In the genomic region with DNA sequence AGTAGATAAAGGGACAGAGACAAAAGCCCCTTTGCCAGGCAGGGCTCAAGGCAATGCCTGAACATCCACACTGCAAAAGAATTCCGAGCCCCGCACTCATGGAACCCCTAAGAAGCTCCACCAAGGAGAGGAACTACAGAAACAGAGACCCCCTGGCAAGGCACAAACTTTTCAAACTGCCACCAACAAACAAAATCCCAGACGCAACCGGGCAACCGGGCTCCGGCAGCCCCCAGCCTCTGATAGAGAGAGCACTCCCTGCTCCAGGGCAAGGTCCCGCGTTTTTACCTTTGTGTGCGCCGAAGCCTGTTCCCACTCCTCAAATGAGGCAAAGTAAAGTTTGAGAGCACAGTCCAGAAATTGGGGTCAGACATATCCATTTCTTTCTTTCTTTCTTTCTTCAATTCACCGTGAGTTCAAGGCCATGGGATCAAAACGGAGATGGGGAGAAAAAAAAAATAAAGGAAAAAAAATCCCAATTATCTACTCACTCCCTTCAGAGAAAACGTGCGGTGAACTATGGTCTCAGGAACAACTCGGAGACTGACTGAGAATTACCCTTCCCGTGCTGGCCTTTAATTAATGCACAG, we compare ENCODE assay signal across 8 mouse cellular contexts.
DNase-seq lines count a peak whose midpoint lies in the region; ATAC-seq and TF ChIP-seq lines count a peak whose summit lies in the region.

No protein-coding gene starts in this region.

- peak overlapping the region; percentile 71 for H3K4me2 ChIP-seq in lung, postnatal 0 days (replicated peaks; ENCODE audit: low read depth, low read length)
- peak overlapping the region; percentile 67 for H3K4me2 ChIP-seq in embryonic facial prominence, embryonic 11.5 days (ENCODE audit: low read depth, low read length)
- H3K4me2 ChIP-seq in liver, embryonic 16.5 days (ENCODE audit: low read depth, low read length) = peak overlapping the region; percentile 67

- no peaks in the 10 kb centered on the region for H3K27me3 ChIP-seq in lung, postnatal 0 days (replicated peaks; ENCODE audit: insufficient read depth, low read length)
- H3K27me3 ChIP-seq in embryonic facial prominence, embryonic 11.5 days (ENCODE audit: control insufficient read depth, insufficient read depth, low read length) = no peaks in the 10 kb centered on the region
- H3K27me3 ChIP-seq in hindbrain, embryonic 10.5 days (ENCODE audit: insufficient read depth, poor library complexity, severe bottlenecking) = no peaks in the 10 kb centered on the region
- H3K27me3 ChIP-seq in liver, embryonic 16.5 days (ENCODE audit: control insufficient read depth, insufficient read depth, low read depth, low read length) = no peaks in the 10 kb centered on the region

- peak overlapping the region; percentile 82 for H3K27ac ChIP-seq in lung, postnatal 0 days (ENCODE audit: low read length)
- peak overlapping the region; percentile 56 for H3K27ac ChIP-seq in embryonic facial prominence, embryonic 11.5 days (replicated peaks; ENCODE audit: low read depth, low read length)
- H3K27ac ChIP-seq in hindbrain, embryonic 10.5 days = peak overlapping the region; percentile 89
- peak overlapping the region; percentile 80 for H3K27ac ChIP-seq in liver, embryonic 16.5 days (ENCODE audit: low read length)

- H3K4me3 ChIP-seq in lung, postnatal 0 days (ENCODE audit: low read depth, low read length) = peak overlapping the region; percentile 56
- H3K4me3 ChIP-seq in embryonic facial prominence, embryonic 11.5 days (ENCODE audit: low read depth, low read length) = peak overlapping the region; percentile 54
- H3K4me3 ChIP-seq in hindbrain, embryonic 10.5 days = peak overlapping the region; percentile 72
- peak overlapping the region; percentile 69 for H3K4me3 ChIP-seq in liver, embryonic 16.5 days (ENCODE audit: low read depth, low read length)

- ATAC-seq in lung, postnatal 0 days = no peak
- no peak for ATAC-seq in embryonic facial prominence, embryonic 11.5 days (replicated peaks; ENCODE audit: insufficient number of reproducible peaks, low FRiP score, low TSS enrichment, low read depth)
- ATAC-seq in liver, embryonic 16.5 days (ENCODE audit: low read depth) = no peak

- TF ChIP-seq CTCF in lung, postnatal 0 days (IDR thresholded peaks at IDR 0.05) = no peak

- H3K9me3 ChIP-seq in lung, postnatal 0 days (ENCODE audit: low read length) = no peaks in the 10 kb centered on the region
- H3K9me3 ChIP-seq in embryonic facial prominence, embryonic 11.5 days (replicated peaks; ENCODE audit: control insufficient read depth, low read length) = no peaks in the 10 kb centered on the region
- no peaks in the 10 kb centered on the region for H3K9me3 ChIP-seq in hindbrain, embryonic 10.5 days
- H3K9me3 ChIP-seq in liver, embryonic 16.5 days (replicated peaks; ENCODE audit: control insufficient read depth, low read length) = no peaks in the 10 kb centered on the region

- peaks cover 10% of the 10 kb centered on the region; the same call in 1 of the 2 replicates for H3K4me1 ChIP-seq in lung, postnatal 0 days (ENCODE audit: insufficient read depth, low read depth, low read length)
- H3K4me1 ChIP-seq in embryonic facial prominence, embryonic 11.5 days (ENCODE audit: control insufficient read depth, insufficient read depth, low read length) = no peaks in the 10 kb centered on the region
- peaks cover 45% of the 10 kb centered on the region for H3K4me1 ChIP-seq in hindbrain, embryonic 10.5 days (replicated peaks)
- H3K4me1 ChIP-seq in liver, embryonic 16.5 days (ENCODE audit: control insufficient read depth, low read depth, low read length) = peaks cover 10% of the 10 kb centered on the region

- no peak for TF ChIP-seq EP300 in lung, postnatal 0 days (IDR thresholded peaks at IDR 0.05)

- DNase-seq in lung, postnatal 0 days (ENCODE audit: low spot score) = no peak
- DNase-seq in lung, postnatal 25 days (ENCODE audit: low spot score) = no peak
- peak; percentile 58 for DNase-seq in embryonic facial prominence, embryonic 11.5 days (ENCODE audit: low spot score)
- peak; percentile 50 for DNase-seq in hindbrain, embryonic 10.5 days (ENCODE audit: low spot score)
- DNase-seq in frontal cortex, postnatal 25 days (ENCODE audit: low spot score in 2 of 2) = no peak
- DNase-seq in spleen, adult 12 weeks (ENCODE audit: low spot score) = no peak
- DNase-seq in ovary, adult 18-20 months (ENCODE audit: low spot score) = no peak

- WGBS in lung, postnatal 0 days = 2% methylated on average over 16 of the region's 16 CpGs
- WGBS in embryonic facial prominence, embryonic 11.5 days = 2% methylated on average over 16 of the region's 16 CpGs
- under 1% methylated on average over 16 of the region's 16 CpGs for WGBS in hindbrain, embryonic 10.5 days
- under 1% methylated on average over 16 of the region's 16 CpGs for WGBS in liver, embryonic 16.5 days (ENCODE audit: insufficient replicate concordance)

- peak overlapping the region; percentile 76 for H3K9ac ChIP-seq in lung, postnatal 0 days (replicated peaks; ENCODE audit: low read depth)
- H3K9ac ChIP-seq in embryonic facial prominence, embryonic 11.5 days (replicated peaks; ENCODE audit: low read length) = peak overlapping the region; percentile 82
- peak overlapping the region; percentile 69 for H3K9ac ChIP-seq in liver, embryonic 16.5 days (ENCODE audit: low read depth, low read length)

- no peaks in the 10 kb centered on the region for H3K36me3 ChIP-seq in lung, postnatal 0 days (ENCODE audit: insufficient read depth, low read length)
- H3K36me3 ChIP-seq in embryonic facial prominence, embryonic 11.5 days (replicated peaks; ENCODE audit: control insufficient read depth, insufficient read depth, low read depth, low read length) = no peaks in the 10 kb centered on the region
- no peaks in the 10 kb centered on the region for H3K36me3 ChIP-seq in hindbrain, embryonic 10.5 days
- no peaks in the 10 kb centered on the region for H3K36me3 ChIP-seq in liver, embryonic 16.5 days (ENCODE audit: control insufficient read depth, insufficient read depth)

Comparison
In these comparisons a context has a peak if more than half of its experiments do, and no peak if none do; other contexts are left out.
1. DNase-seq: peak in embryonic facial prominence, embryonic 11.5 days (single experiment) and hindbrain, embryonic 10.5 days (single experiment); none in lung, postnatal 0 days (single experiment), lung, postnatal 25 days (single experiment), frontal cortex, postnatal 25 days (0 of 2), spleen, adult 12 weeks (single experiment) and ovary, adult 18-20 months (single experiment).
2. Peak in every context shown above with its lines, with median percentiles within 50 percentile points of each other: H3K27ac ChIP-seq, H3K4me2 ChIP-seq, H3K4me3 ChIP-seq and H3K9ac ChIP-seq.